Mouse (Mus musculus) ES-E14 (cell line): Measurements from ENCODE around the gene Hp. TPM values are rescaled to one million over a fixed set of nuclear protein-coding genes. Genes with fewer than 3 reads are reported as not detected.

Experiments
- DNase-seq: peaks from one replicate; pipeline ENCODE4 v3.0.0-alpha.2; 2013; ENCODE audit warnings: low read depth, low spot score
- H3K27ac ChIP-seq: 2 replicates; pipeline ENCODE4 v1.5.1; 2012; ENCODE audit warnings: low read depth, mild to moderate bottlenecking, low read length, moderate library complexity, mixed read lengths; ENCODE audit not compliant: poor library complexity, insufficient read depth, severe bottlenecking
- H3K36me3 ChIP-seq: 2 replicates; pipeline ENCODE4 v1.6.1; 2012; ENCODE audit warnings: mild to moderate bottlenecking, low read length, moderate library complexity, mixed read lengths; ENCODE audit not compliant: control insufficient read depth, poor library complexity, insufficient read depth, severe bottlenecking
- H3K4me1 ChIP-seq, 2 experiments: fragments of 150-350 bp in 1 of 2; sonication (generic) in 1 of 2; 2 replicates each; pipeline ENCODE4 v1.6.1; 2012; ENCODE audit warnings: low read length in 2 of 2, mild to moderate bottlenecking in 1 of 2, mixed read lengths in 1 of 2; ENCODE audit not compliant: control insufficient read depth in 2 of 2, insufficient read depth in 2 of 2, poor library complexity in 1 of 2
- H3K4me3 ChIP-seq, 2 experiments: fragments of 150-350 bp in 1 of 2; sonication (generic) in 1 of 2; 2 replicates each; pipeline ENCODE4 v1.5.1; 2012; ENCODE audit warnings: low read length in 2 of 2, low read depth in 1 of 2, mild to moderate bottlenecking in 1 of 2, mixed read lengths in 1 of 2; ENCODE audit not compliant: insufficient read depth in 1 of 2, poor library complexity in 1 of 2, severe bottlenecking in 1 of 2
- H3K9ac ChIP-seq: 2 replicates; pipeline ENCODE4 v1.6.1; 2012; ENCODE audit warnings: low read depth, mild to moderate bottlenecking, low read length, mixed read lengths; ENCODE audit not compliant: poor library complexity, insufficient read depth, severe bottlenecking
- H3K9me3 ChIP-seq: fragments of 150-350 bp; sonication (generic); 2 replicates; pipeline ENCODE4 v1.6.1; 2012; ENCODE audit warnings: low read depth, mild to moderate bottlenecking, low read length; ENCODE audit not compliant: control insufficient read depth, insufficient read depth
- CHD2 ChIP-seq: IDR thresholded peaks from 2 replicates; pipeline ENCODE4 v1.6.1; 2014; ENCODE audit warnings: mild to moderate bottlenecking, low read depth, low read length, inconsistent platforms
- HCFC1 ChIP-seq: IDR thresholded peaks from 2 replicates; pipeline ENCODE4 v1.6.1; 2012; ENCODE audit warnings: low read length, inconsistent platforms, borderline replicate concordance; ENCODE audit not compliant: insufficient read depth
- MAFK ChIP-seq: IDR thresholded peaks from 2 replicates; pipeline ENCODE4 v1.6.1; 2014; ENCODE audit warnings: mild to moderate bottlenecking, low read depth, low read length, inconsistent platforms; ENCODE audit not compliant: insufficient read depth
- ZC3H11A ChIP-seq: IDR thresholded peaks from 2 replicates; pipeline ENCODE4 v1.6.1; 2012; ENCODE audit warnings: low read depth, mild to moderate bottlenecking, inconsistent platforms, low read length, borderline replicate concordance
- ZNF384 ChIP-seq: IDR thresholded peaks from 2 replicates; pipeline ENCODE4 v1.6.1; 2012; ENCODE audit warnings: low read depth, low read length, inconsistent platforms
- in situ Hi-C, 2 experiments: fragments of 600-800 bp; cut with MboI; formaldehyde crosslinking; loops; one replicate each; pipeline ENCODE4 v1.15.1; 2025; ENCODE audit warnings: low sequenced_read_pairs in 2 of 2, inconsistent platforms in 1 of 2; ENCODE audit not compliant: unreplicated experiment in 2 of 2
- total RNA-seq: library from RNA; depleted of rRNA; stranded (reverse); fragments of 300-350 nt; gene quantifications from 2 replicates; pipeline ENCODE4 v1.2.3, GENCODE M21; 2012

The Hp gene
- total RNA-seq, 1 experiment, result not detected

DNA sequence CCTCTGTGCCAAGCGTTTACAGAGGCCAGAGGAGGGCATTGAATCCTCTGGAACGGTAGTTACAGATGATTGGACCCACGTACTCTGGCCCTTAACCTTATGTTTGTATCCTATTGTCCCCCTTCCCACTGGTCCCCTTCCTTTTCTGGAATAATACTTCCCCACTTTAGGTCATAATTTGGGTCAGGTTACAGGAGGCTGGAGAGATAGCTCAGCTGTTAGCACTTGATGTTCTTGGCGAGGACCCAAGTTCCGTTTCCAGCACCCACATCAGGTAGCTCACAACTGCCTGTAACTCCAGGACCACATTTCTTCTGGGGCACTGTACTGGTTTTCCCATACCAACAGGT, 30.2 kb upstream of the Hp start:
- H3K36me3 ChIP-seq, result peaks cover 9% of the 10 kb centered on the region; the same call in 1 of the 2 replicates
- in situ Hi-C loops, result no loop called here
- no peaks in the 10 kb centered on the region for H3K9me3 ChIP-seq
- peaks cover 3% of the 10 kb centered on the region in 2 experiments; a peak in 2 of 4 replicates for H3K4me1 ChIP-seq
- H3K4me3 ChIP-seq, result peak overlapping the region; percentile 86 to 94; a peak in 3 of 4 replicates
- DNase-seq, result no peak
- H3K27ac ChIP-seq, result no peak overlapping the region
- H3K9ac ChIP-seq, result peak overlapping the region; percentile 53; the same call in 1 of the 2 replicates
- no peak for TF ChIP-seq ZC3H11A
- no peak for TF ChIP-seq HCFC1
- no peak for TF ChIP-seq ZNF384
- TF ChIP-seq CHD2, result no peak
- no peak for TF ChIP-seq MAFK

DNA sequence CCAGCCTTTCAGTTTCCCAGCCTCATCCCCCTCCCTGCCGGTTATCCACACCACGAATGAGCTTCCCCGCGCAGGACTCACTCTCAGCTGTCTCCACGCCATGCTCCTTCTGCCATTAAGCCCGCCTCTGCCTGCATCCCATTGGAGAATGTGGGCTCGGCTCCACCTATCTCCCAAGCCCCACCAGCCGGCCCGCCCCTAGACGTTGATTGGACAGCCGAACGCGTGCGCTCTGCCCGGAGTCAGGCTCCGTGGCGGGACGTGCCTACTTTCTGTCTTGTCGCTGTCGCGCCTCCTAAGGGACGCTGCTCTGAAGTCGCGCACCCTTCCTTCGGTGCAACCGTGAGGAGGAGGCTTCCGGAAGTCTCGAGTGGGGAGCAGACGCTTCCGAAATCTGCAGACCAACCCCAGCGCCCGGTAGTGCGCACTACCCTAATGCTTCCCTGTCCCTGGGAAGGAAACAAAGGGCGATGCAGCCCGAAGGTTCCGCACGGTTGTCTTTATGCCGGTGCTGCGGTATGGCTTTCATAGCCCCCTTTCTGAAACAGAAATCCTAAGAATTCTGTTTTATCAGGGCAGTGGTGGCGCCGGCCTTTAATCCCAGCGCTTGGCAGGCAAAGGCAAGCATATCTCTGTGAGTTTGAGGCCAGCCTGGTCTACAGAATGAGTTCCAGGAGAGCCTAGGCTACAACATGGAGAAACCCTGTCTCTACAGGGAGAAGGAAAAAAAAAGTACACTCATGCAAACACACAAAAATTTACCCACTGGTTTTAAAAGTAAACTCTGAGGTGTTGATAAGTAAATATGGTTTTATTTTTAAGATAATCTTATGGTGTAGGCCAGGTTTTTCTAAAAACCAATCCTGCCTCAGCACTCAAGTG, 29.5 kb upstream of the Hp start, which contains the start of gene Dhodh:
TSS of gene Dhodh (minus strand) at position 403 of the 882 bp plus-strand sequence.
- in situ Hi-C loops, result no loop called here
- H3K9me3 ChIP-seq, result no peaks in the 10 kb centered on the region

DNA sequence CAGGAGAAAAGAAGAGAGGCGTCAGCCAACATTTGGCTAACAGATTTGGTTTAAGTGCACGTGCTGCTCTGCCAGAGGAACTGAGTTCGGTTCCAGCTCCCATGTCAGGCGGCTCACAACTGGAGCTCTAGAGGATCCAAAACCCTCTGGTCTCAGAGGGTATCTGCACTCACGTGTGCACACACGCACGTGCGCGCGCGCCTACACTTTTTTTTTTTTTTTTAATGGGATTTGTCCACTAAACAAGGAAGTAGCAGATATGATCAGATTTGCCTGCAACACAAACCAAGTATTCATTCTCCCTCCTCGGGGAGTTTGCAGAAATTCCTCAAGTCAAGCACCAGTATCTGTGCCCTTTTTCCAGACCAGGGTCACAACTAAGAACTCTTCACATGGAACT, 28.7 kb upstream of the Hp start:
- Histone ChIP-seq H3K9ac (peak overlapping the region; percentile 87), H3K27ac (no peak overlapping the region), H3K9me3 (no peaks in the 10 kb centered on the region), H3K4me3 (peak overlapping the region; percentile 86 to 94), H3K36me3 (peaks cover 20% of the 10 kb centered on the region), H3K4me1 (peaks cover 0 to 3% of the 10 kb centered on the region in 2 experiments; a peak in 2 of 4 replicates)
- DNase-seq, result peak; percentile 19
- in situ Hi-C loops, result no loop called here
- TF ChIP-seq HCFC1 (no peak), ZNF384 (peak; percentile 71; the same call in 1 of the 2 replicates)

More for the DNA sequence above, 29.5 kb upstream of the Hp start, which contains the start of gene Dhodh:
- Histone ChIP-seq H3K4me3 (peak within 1 kb of the TSS; percentile 86 to 94), H3K9ac (peak within 1 kb of the TSS; percentile 87), H3K36me3 (peaks cover 16% of the 10 kb centered on the region), H3K27ac (peak within 1 kb of the TSS; percentile 62), H3K4me1 (peaks cover 0 to 3% of the 10 kb centered on the region in 2 experiments; a peak in 2 of 4 replicates)
- peak; percentile 93 for DNase-seq
- TF ChIP-seq ZNF384, result no peak; the same call in 1 of the 2 replicates
- no peak for TF ChIP-seq ZC3H11A
- peak; percentile 85 for TF ChIP-seq HCFC1
- TF ChIP-seq CHD2, result no peak

DNA sequence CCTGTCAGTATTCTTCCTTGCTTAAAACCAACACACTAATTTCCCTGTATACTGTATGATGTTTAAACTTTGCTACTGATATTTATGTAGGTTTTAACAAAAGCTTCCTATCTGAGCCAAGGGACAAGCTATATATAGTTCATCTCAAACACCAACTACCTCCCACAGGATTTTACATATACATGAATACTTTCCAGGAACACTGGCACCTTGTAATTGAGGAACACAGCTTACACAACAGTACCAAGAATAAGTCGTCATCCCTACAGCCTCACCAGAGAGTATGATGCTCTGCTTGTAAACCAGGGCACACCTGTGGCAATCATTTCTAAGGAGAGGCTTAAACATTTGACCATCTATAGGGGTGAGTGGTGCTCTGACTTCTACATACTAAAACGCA, 27.8 kb upstream of the Hp start:
- Histone ChIP-seq H3K27ac (no peak overlapping the region), H3K4me3 (no peak overlapping the region), H3K4me1 (peaks cover 0 to 3% of the 10 kb centered on the region in 2 experiments; a peak in 2 of 4 replicates), H3K36me3 (peaks cover 26% of the 10 kb centered on the region), H3K9me3 (no peaks in the 10 kb centered on the region), H3K9ac (no peak overlapping the region)
- DNase-seq, result no peak
- in situ Hi-C loops, result no loop called here
- no peak for TF ChIP-seq CHD2
- TF ChIP-seq MAFK, result no peak
- TF ChIP-seq ZC3H11A, result no peak
- no peak for TF ChIP-seq ZNF384
- TF ChIP-seq HCFC1, result no peak
